Mouse (Mus musculus) frontal cortex, postnatal 10 days (tissue): ENCODE results near the gene Chst8.

Source experiments
- DNase-seq, 2 experiments: peaks; one replicate each; pipeline ENCODE4 v3.0.0; 2022; ENCODE audit warnings: low spot score in 2 of 2, mixed read lengths in 1 of 2

Gene Chst8

GRCm38 (mm10) chr7:34752151-34752762 is 60.3 kb downstream of the Chst8 start:
- DNase-seq, result no peak

GRCm38 (mm10) chr7:34750350-34750749 is 62.2 kb downstream of the Chst8 start:
- DNase-seq, result no peak

- no peak for DNase-seq
Observed at GRCm38 (mm10) chr7:34749753-34750152, 62.8 kb downstream of the Chst8 start.

GRCm38 (mm10) chr7:34748501-34748900 is 64.0 kb downstream of the Chst8 start:
- DNase-seq, result no peak

GRCm38 (mm10) chr7:34747661-34748060 is 64.8 kb downstream of the Chst8 start:
- DNase-seq, result no peak

GRCm38 (mm10) chr7:34746586-34746985 is 65.9 kb downstream of the Chst8 start:
- DNase-seq, result no peak

GRCm38 (mm10) chr7:34746165-34746564 is 66.3 kb downstream of the Chst8 start:
- DNase-seq, result no peak

GRCm38 (mm10) chr7:34745426-34745825 is 67.1 kb downstream of the Chst8 start:
- no peak for DNase-seq

GRCm38 (mm10) chr7:34744994-34745393 is 67.5 kb downstream of the Chst8 start:
- DNase-seq, result no peak

- DNase-seq, result no peak
Observed at GRCm38 (mm10) chr7:34743411-34744085, 69.0 kb downstream of the Chst8 start.

- DNase-seq, result no peak
Observed at GRCm38 (mm10) chr7:34739371-34739770, 73.1 kb downstream of the Chst8 start.

- no peak for DNase-seq
Observed at GRCm38 (mm10) chr7:34737206-34737605, 75.3 kb downstream of the Chst8 start.

GRCm38 (mm10) chr7:34734348-34734747 is 78.2 kb downstream of the Chst8 start:
- DNase-seq, result no peak

- DNase-seq, result no peak
Observed at GRCm38 (mm10) chr7:34728931-34729330, 83.6 kb downstream of the Chst8 start.

- no peak for DNase-seq
Observed at GRCm38 (mm10) chr7:34725206-34725605, 87.3 kb downstream of the Chst8 start.

GRCm38 (mm10) chr7:34722551-34723230 is 89.8 kb downstream of the Chst8 start:
- DNase-seq, result no peak

GRCm38 (mm10) chr7:34722151-34722550 is 90.4 kb downstream of the Chst8 start:
- DNase-seq, result no peak

GRCm38 (mm10) chr7:34721650-34722048 is 90.9 kb downstream of the Chst8 start:
- no peak for DNase-seq

GRCm38 (mm10) chr7:34720882-34721649 is 91.4 kb downstream of the Chst8 start:
- no peak for DNase-seq

- DNase-seq, result peak in 1 of 2 experiments; percentile 52
Observed at GRCm38 (mm10) chr7:34719599-34719998, 92.9 kb downstream of the Chst8 start.

GRCm38 (mm10) chr7:34718651-34719050 is 93.9 kb downstream of the Chst8 start:
- no peak for DNase-seq

GRCm38 (mm10) chr7:34717161-34717810 is 95.2 kb downstream of the Chst8 start:
- DNase-seq, result no peak
